Mouse (Mus musculus): ENCODE measurements around the gene Iqschfp. TPM values are rescaled to one million over a fixed set of nuclear protein-coding genes. Genes with fewer than 3 reads are reported as not detected.

The Iqschfp gene
- polyA plus RNA-seq, 1 experiment, result 1.1 TPM

- Histone ChIP-seq H3K27me3 (ENCODE audit: control insufficient read depth, insufficient read depth, low read length) (no peaks in the 10 kb centered on the region), H3K4me3 (ENCODE audit: control insufficient read depth, low read depth, low read length) (no peak overlapping the region), H3K36me3 (ENCODE audit: control insufficient read depth, insufficient read depth, low read length) (no peaks in the 10 kb centered on the region), H3K4me1 (ENCODE audit: control insufficient read depth, insufficient read depth, low read length) (no peaks in the 10 kb centered on the region), H3K27ac (ENCODE audit: control insufficient read depth, insufficient read depth, low read depth, low read length) (no peak overlapping the region)
- TF ChIP-seq POLR2A (IDR thresholded peaks at IDR 0.05; ENCODE audit: control insufficient read depth, low read depth, low read length) (no peak), CTCF (IDR thresholded peaks at IDR 0.05; ENCODE audit: control insufficient read depth, insufficient read depth, insufficient replicate concordance, low read depth, low read length) (no peak)
These were observed 213.2 kb downstream of the Iqschfp start for GRCm38 (mm10) chr3:68105081-68105685.

- no peaks in the 10 kb centered on the region for H3K4me1 ChIP-seq (ENCODE audit: control insufficient read depth, insufficient read depth, low read length)
- H3K27ac ChIP-seq (ENCODE audit: control insufficient read depth, insufficient read depth, low read depth, low read length), result no peak overlapping the region
- H3K36me3 ChIP-seq (ENCODE audit: control insufficient read depth, insufficient read depth, low read length), result no peaks in the 10 kb centered on the region
- TF ChIP-seq CTCF (IDR thresholded peaks at IDR 0.05; ENCODE audit: control insufficient read depth, insufficient read depth, insufficient replicate concordance, low read depth, low read length) (no peak), POLR2A (IDR thresholded peaks at IDR 0.05; ENCODE audit: control insufficient read depth, low read depth, low read length) (no peak)
- no peaks in the 10 kb centered on the region for H3K27me3 ChIP-seq (ENCODE audit: control insufficient read depth, insufficient read depth, low read length)
- H3K4me3 ChIP-seq (ENCODE audit: control insufficient read depth, low read depth, low read length), result no peak overlapping the region
These were observed 229.3 kb downstream of the Iqschfp start for GRCm38 (mm10) chr3:68121338-68121737.

GRCm38 (mm10) chr3:68126284-68126856 is 234.3 kb downstream of the Iqschfp start:
- TF ChIP-seq POLR2A (IDR thresholded peaks at IDR 0.05; ENCODE audit: control insufficient read depth, low read depth, low read length) (no peak), CTCF (IDR thresholded peaks at IDR 0.05; ENCODE audit: control insufficient read depth, insufficient read depth, insufficient replicate concordance, low read depth, low read length) (no peak)
- H3K4me1 ChIP-seq (ENCODE audit: control insufficient read depth, insufficient read depth, low read length), result no peaks in the 10 kb centered on the region
- H3K27me3 ChIP-seq (ENCODE audit: control insufficient read depth, insufficient read depth, low read length), result no peaks in the 10 kb centered on the region
- H3K4me3 ChIP-seq (ENCODE audit: control insufficient read depth, low read depth, low read length), result no peak overlapping the region
- H3K27ac ChIP-seq (ENCODE audit: control insufficient read depth, insufficient read depth, low read depth, low read length), result no peak overlapping the region
- no peaks in the 10 kb centered on the region for H3K36me3 ChIP-seq (ENCODE audit: control insufficient read depth, insufficient read depth, low read length)

- no peak overlapping the region for H3K27ac ChIP-seq (ENCODE audit: control insufficient read depth, insufficient read depth, low read depth, low read length)
These were observed 238.4 kb downstream of the Iqschfp start for GRCm38 (mm10) chr3:68130386-68130785.

GRCm38 (mm10) chr3:68138833-68139627 is 247.0 kb downstream of the Iqschfp start:
- no peak for TF ChIP-seq POLR2A (IDR thresholded peaks at IDR 0.05; ENCODE audit: control insufficient read depth, low read depth, low read length)
- Histone ChIP-seq H3K27ac (ENCODE audit: control insufficient read depth, insufficient read depth, low read depth, low read length) (no peak overlapping the region), H3K4me1 (ENCODE audit: control insufficient read depth, insufficient read depth, low read length) (no peaks in the 10 kb centered on the region)

More at GRCm38 (mm10) chr3:68130386-68130785, 238.4 kb downstream of the Iqschfp start:
- TF ChIP-seq POLR2A (IDR thresholded peaks at IDR 0.05; ENCODE audit: control insufficient read depth, low read depth, low read length), result no peak
- TF ChIP-seq CTCF (IDR thresholded peaks at IDR 0.05; ENCODE audit: control insufficient read depth, insufficient read depth, insufficient replicate concordance, low read depth, low read length), result no peak
- no peak overlapping the region for H3K4me3 ChIP-seq (ENCODE audit: control insufficient read depth, low read depth, low read length)
- H3K27me3 ChIP-seq (ENCODE audit: control insufficient read depth, insufficient read depth, low read length), result no peaks in the 10 kb centered on the region
- no peaks in the 10 kb centered on the region for H3K36me3 ChIP-seq (ENCODE audit: control insufficient read depth, insufficient read depth, low read length)
- H3K4me1 ChIP-seq (ENCODE audit: control insufficient read depth, insufficient read depth, low read length), result no peaks in the 10 kb centered on the region

GRCm38 (mm10) chr3:68150688-68151087 is 258.7 kb downstream of the Iqschfp start:
- Histone ChIP-seq H3K27ac (ENCODE audit: control insufficient read depth, insufficient read depth, low read depth, low read length) (no peak overlapping the region), H3K4me1 (ENCODE audit: control insufficient read depth, insufficient read depth, low read length) (no peaks in the 10 kb centered on the region), H3K36me3 (ENCODE audit: control insufficient read depth, insufficient read depth, low read length) (no peaks in the 10 kb centered on the region), H3K27me3 (ENCODE audit: control insufficient read depth, insufficient read depth, low read length) (no peaks in the 10 kb centered on the region), H3K4me3 (ENCODE audit: control insufficient read depth, low read depth, low read length) (no peak overlapping the region)
- TF ChIP-seq CTCF (IDR thresholded peaks at IDR 0.05; ENCODE audit: control insufficient read depth, insufficient read depth, insufficient replicate concordance, low read depth, low read length), result no peak
- TF ChIP-seq POLR2A (IDR thresholded peaks at IDR 0.05; ENCODE audit: control insufficient read depth, low read depth, low read length), result no peak

More at GRCm38 (mm10) chr3:68138833-68139627, 247.0 kb downstream of the Iqschfp start:
- Histone ChIP-seq H3K27me3 (ENCODE audit: control insufficient read depth, insufficient read depth, low read length) (no peaks in the 10 kb centered on the region), H3K36me3 (ENCODE audit: control insufficient read depth, insufficient read depth, low read length) (no peaks in the 10 kb centered on the region), H3K4me3 (ENCODE audit: control insufficient read depth, low read depth, low read length) (no peak overlapping the region)

GRCm38 (mm10) chr3:68160175-68160574 is 268.1 kb downstream of the Iqschfp start:
- Histone ChIP-seq H3K27me3 (ENCODE audit: control insufficient read depth, insufficient read depth, low read length) (no peaks in the 10 kb centered on the region), H3K27ac (ENCODE audit: control insufficient read depth, insufficient read depth, low read depth, low read length) (no peak overlapping the region), H3K36me3 (ENCODE audit: control insufficient read depth, insufficient read depth, low read length) (no peaks in the 10 kb centered on the region), H3K4me1 (ENCODE audit: control insufficient read depth, insufficient read depth, low read length) (no peaks in the 10 kb centered on the region), H3K4me3 (ENCODE audit: control insufficient read depth, low read depth, low read length) (no peak overlapping the region)
- TF ChIP-seq POLR2A (IDR thresholded peaks at IDR 0.05; ENCODE audit: control insufficient read depth, low read depth, low read length), result no peak
- TF ChIP-seq CTCF (IDR thresholded peaks at IDR 0.05; ENCODE audit: control insufficient read depth, insufficient read depth, insufficient replicate concordance, low read depth, low read length), result no peak
